Mouse (Mus musculus): ENCODE measurements at regions not wholly inside any gene's neighbourhood (a gene's known extent, or its start where the extent isn't known, plus 50 kb on each side); places are given as distances from the start of the nearest gene placed in this dataset.

- no peak for DNase-seq
These were observed 207.5 kb upstream of the Klf14 start for GRCm38 (mm10) chr6:31166347-31166746.

- no peak for DNase-seq
These were observed 208.9 kb upstream of the Klf14 start for GRCm38 (mm10) chr6:31167732-31168131.

- no peak for DNase-seq
These were observed 209.9 kb upstream of the Klf14 start for GRCm38 (mm10) chr6:31168730-31169129.

- DNase-seq: no peak
These were observed 210.5 kb upstream of the Klf14 start for GRCm38 (mm10) chr6:31169343-31169742.

GRCm38 (mm10) chr6:31169868-31170600 is 211.2 kb upstream of the Klf14 start:
- no peak for DNase-seq

GRCm38 (mm10) chr6:31171831-31172569 is 213.1 kb upstream of the Klf14 start:
- peak in 1 of 2 experiments; percentile 58 for DNase-seq

GRCm38 (mm10) chr6:31175769-31176168 is 216.9 kb upstream of the Klf14 start:
- no peak for DNase-seq

GRCm38 (mm10) chr6:31176368-31176767 is 217.5 kb upstream of the Klf14 start:
- DNase-seq: peak; percentile 70 to 73

GRCm38 (mm10) chr6:31176831-31177230 is 218.0 kb upstream of the Klf14 start:
- DNase-seq: no peak

- DNase-seq: no peak
These were observed 219.5 kb upstream of the Klf14 start for GRCm38 (mm10) chr6:31178201-31178880.

- DNase-seq: no peak
These were observed 216.3 kb upstream of the Mkln1 start for GRCm38 (mm10) chr6:31182284-31182683.

GRCm38 (mm10) chr6:31183127-31183526 is 215.4 kb upstream of the Mkln1 start:
- no peak for DNase-seq

GRCm38 (mm10) chr6:31184554-31184953 is 214.0 kb upstream of the Mkln1 start:
- DNase-seq: no peak

GRCm38 (mm10) chr6:31185151-31185550 is 213.4 kb upstream of the Mkln1 start:
- DNase-seq: no peak

GRCm38 (mm10) chr6:31188066-31188465 is 210.5 kb upstream of the Mkln1 start:
- no peak for DNase-seq

- peak; percentile 30 to 40 for DNase-seq
These were observed 209.5 kb upstream of the Mkln1 start for GRCm38 (mm10) chr6:31189060-31189459.

GRCm38 (mm10) chr6:31190070-31190469 is 208.5 kb upstream of the Mkln1 start:
- DNase-seq: no peak

GRCm38 (mm10) chr6:31190628-31191373 is 207.7 kb upstream of the Mkln1 start:
- DNase-seq: peak; percentile 27 to 38

- DNase-seq: no peak
These were observed 207.0 kb upstream of the Mkln1 start for GRCm38 (mm10) chr6:31191577-31191976.

GRCm38 (mm10) chr6:31192197-31192596 is 206.3 kb upstream of the Mkln1 start:
- no peak for DNase-seq

GRCm38 (mm10) chr6:31193202-31193601 is 205.3 kb upstream of the Mkln1 start:
- no peak for DNase-seq

GRCm38 (mm10) chr6:31197631-31198338 is 200.8 kb upstream of the Mkln1 start:
- peak; percentile 58 to 60 for DNase-seq
